Comparison of ENCODE assay signal across 8 mouse cellular contexts in the genomic region with DNA sequence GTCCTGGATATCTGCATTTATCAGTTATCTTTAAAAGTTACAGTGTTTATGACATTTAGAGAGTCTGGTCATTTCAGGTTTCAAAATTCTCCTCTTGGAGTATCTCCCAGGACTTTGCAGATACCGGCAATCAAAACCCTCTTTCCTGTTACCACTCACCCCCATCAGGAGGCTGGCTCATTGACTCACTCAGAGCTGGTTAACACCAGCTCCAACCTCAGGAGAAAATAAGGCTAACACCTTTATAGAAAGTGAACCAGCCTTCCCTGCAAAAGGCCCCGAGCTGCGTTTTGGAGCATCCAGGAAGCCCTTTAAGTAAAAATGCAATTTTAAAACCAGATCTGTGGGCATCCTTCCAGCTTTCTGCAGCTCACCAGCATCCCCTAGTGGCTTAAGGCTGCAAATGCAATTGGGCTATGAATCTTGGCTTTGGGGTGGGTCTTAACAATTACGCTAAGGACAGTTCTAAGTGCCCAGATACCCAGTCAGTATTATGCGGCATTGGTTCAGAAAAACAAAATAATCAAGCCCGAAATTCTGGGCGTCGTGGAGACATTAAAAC. TPM values are rescaled to one million over a fixed set of nuclear protein-coding genes. Genes with fewer than 3 reads are reported as not detected.
DNase-seq lines count a peak whose midpoint lies in the region; ATAC-seq and TF ChIP-seq lines count a peak whose summit lies in the region.

No protein-coding gene starts in this region.

- no peak overlapping the region for H3K4me2 ChIP-seq in neural tube, embryonic 11.5 days (ENCODE audit: low read depth)

- intact Hi-C loops in gastrocnemius, adult 2 months (cut with DNase I) = no loop called here
- intact Hi-C loops in gastrocnemius, postnatal 36 days (cut with DNase I) = loop anchor here (5.0 kb wide), 1 partner anchor 474 kb away; no protein-coding TSS in a partner anchor

- no peaks in the 10 kb centered on the region for H3K4me1 ChIP-seq in neural tube, embryonic 11.5 days (ENCODE audit: control insufficient read depth, insufficient read depth, low read length)

- H3K4me3 ChIP-seq in gastrocnemius, adult 2 months = no peak overlapping the region
- H3K4me3 ChIP-seq in neural tube, embryonic 11.5 days (ENCODE audit: low read depth, low read length) = no peak overlapping the region

- no peak overlapping the region for H3K27ac ChIP-seq in gastrocnemius, adult 2 months
- no peak overlapping the region for H3K27ac ChIP-seq in neural tube, embryonic 11.5 days (ENCODE audit: low read depth, low read length)

- ATAC-seq in neural tube, embryonic 11.5 days (ENCODE audit: insufficient read depth, low FRiP score, low TSS enrichment) = no peak

- no peaks in the 10 kb centered on the region for H3K36me3 ChIP-seq in neural tube, embryonic 11.5 days (ENCODE audit: control insufficient read depth, insufficient read depth, low read length)

- WGBS in neural tube, embryonic 11.5 days = 11% methylated on average over 8 of the region's 8 CpGs

- no peak overlapping the region for H3K9ac ChIP-seq in neural tube, embryonic 11.5 days (ENCODE audit: low read length)

- H3K27me3 ChIP-seq in neural tube, embryonic 11.5 days (ENCODE audit: control insufficient read depth, insufficient read depth, low read length) = no peaks in the 10 kb centered on the region

- peak; percentile 78 for TF ChIP-seq CTCF in gastrocnemius, adult 2 months (IDR thresholded peaks at IDR 0.05)

- no peak for DNase-seq in gastrocnemius, adult 2 months
- no peak for DNase-seq in gastrocnemius, postnatal 36 days
- DNase-seq in urinary bladder, adult 2 months (ENCODE audit: low spot score) = peak; percentile 33
- DNase-seq in urinary bladder, postnatal 4 days (ENCODE audit: low spot score in 2 of 2) = no peak
- DNase-seq in embryo, embryonic 11 days = peak; percentile 70
- DNase-seq in layer of hippocampus, postnatal 14 days (ENCODE audit: low spot score in 2 of 2) = peak; percentile 40 to 41
- DNase-seq in neural tube, embryonic 11.5 days (ENCODE audit: low spot score) = peak; percentile 76
- no peak for DNase-seq in spleen, adult 12 weeks (ENCODE audit: low spot score)

- H3K9me3 ChIP-seq in neural tube, embryonic 11.5 days (ENCODE audit: control insufficient read depth, low read length) = no peaks in the 10 kb centered on the region

RNA-seq across cellular contexts. Expression of gene Nmur2, which starts 49.2 kb away (rescaled TPM):
- total RNA-seq in gastrocnemius, adult 2 months (2021) = not detected
- total RNA-seq in gastrocnemius, postnatal 36 days (2021) = not detected
- 0.80 and 0.83 TPM in 2 replicates for polyA plus RNA-seq in urinary bladder, adult 2 months (2012; rRNA removed)
- under 1 TPM; 0.12 to 0.16 TPM for total RNA-seq in layer of hippocampus, postnatal 14 days (2021)
- polyA plus RNA-seq in neural tube, embryonic 11.5 days (2014; fragmentation: Nextera tagmentation; extraction: Ambion mirVana) = not detected in 2 replicates

Comparison
In these comparisons a context has a peak if more than half of its experiments do, and no peak if none do; other contexts are left out.
1. DNase-seq: peak in urinary bladder, adult 2 months (single experiment), embryo, embryonic 11 days (single experiment), layer of hippocampus, postnatal 14 days (2 of 2) and neural tube, embryonic 11.5 days (single experiment); none in gastrocnemius, adult 2 months (single experiment), gastrocnemius, postnatal 36 days (0 of 2), urinary bladder, postnatal 4 days (0 of 2) and spleen, adult 12 weeks (single experiment).